Mouse (Mus musculus): ENCODE measurements around the gene Zfp560.

GRCm38 (mm10) chr9:20430004-20430403 is 45.0 kb upstream of the Zfp560 start:
- TF ChIP-seq CTCF (IDR thresholded peaks at IDR 0.05; ENCODE audit: low read depth, low read length) = no peak
- no peak for TF ChIP-seq EP300 (IDR thresholded peaks at IDR 0.05; ENCODE audit: insufficient read depth, low read depth, low read length)
- TF ChIP-seq POLR2A (IDR thresholded peaks at IDR 0.05; ENCODE audit: insufficient read depth, low read length) = no peak
